Mouse (Mus musculus) cortical plate, adult 2 months (tissue): Measurements from ENCODE around the gene Insc. TPM values are rescaled to one million over a fixed set of nuclear protein-coding genes. Genes with fewer than 3 reads are reported as not detected.
A peak's percentile ranks its signal among the peaks of the same experiment; 100 is the strongest.
"Not testable (repeated sequence)": the region's sequence is repeated elsewhere in the genome, so short reads cannot be mapped to it uniquely, and the experiment has no call there.

Experiments
- H3K27ac ChIP-seq: fragments of 200-500 bp; 2 replicates; pipeline ENCODE4 v1.5.1; 2012; ENCODE audit warnings: low read length, control low read depth, inconsistent platforms; ENCODE audit not compliant: insufficient read depth
- H3K4me1 ChIP-seq: fragments of 200-500 bp; 2 replicates; pipeline ENCODE4 v1.6.1; 2011; ENCODE audit warnings: low read length; ENCODE audit not compliant: control insufficient read depth, insufficient read depth
- H3K4me3 ChIP-seq: fragments of 200-500 bp; 2 replicates; pipeline ENCODE4 v1.5.1; 2011; ENCODE audit warnings: mild to moderate bottlenecking, low read length, control low read depth; ENCODE audit not compliant: insufficient read depth
- CTCF ChIP-seq: fragments of 200-500 bp; IDR thresholded peaks from 2 replicates; pipeline ENCODE4 v1.5.1; 2011; ENCODE audit warnings: mild to moderate bottlenecking, control low read depth, low read length; ENCODE audit not compliant: insufficient read depth; ENCODE audit errors: extremely low read depth
- POLR2A ChIP-seq: fragments of 200-500 bp; IDR thresholded peaks from 2 replicates; pipeline ENCODE4 v1.6.1; 2011; ENCODE audit warnings: mild to moderate bottlenecking, low read length, control low read depth; ENCODE audit not compliant: insufficient read depth; ENCODE audit errors: extremely low read depth
- polyA plus RNA-seq: library from polyadenylated mRNA; depleted of rRNA; stranded (reverse); fragments of >200 nt; gene quantifications from 2 replicates; pipeline ENCODE4 v1.2.3, GENCODE M21; 2012; rRNA removed

The Insc gene
- 6.0 and 9.1 TPM in 2 replicates for polyA plus RNA-seq

GRCm38 (mm10) chr7:114743022-114743780 is at the start of gene Insc:
Insc (plus strand) TSS chr7:114743694.
- H3K4me1 ChIP-seq = no peaks in the 10 kb centered on the region
- no peak within 1 kb of the TSS for H3K4me3 ChIP-seq
- no peak for TF ChIP-seq POLR2A
- TF ChIP-seq CTCF = no peak
- H3K27ac ChIP-seq = peak within 1 kb of the TSS; percentile 21; the same call in 1 of the 2 replicates

- H3K4me3 ChIP-seq = no peak overlapping the region
- TF ChIP-seq CTCF = no peak
- no peak for TF ChIP-seq POLR2A
Measured at GRCm38 (mm10) chr7:114700871-114701270, 42.6 kb upstream of the Insc start.

GRCm38 (mm10) chr7:114706716-114707115 is 36.8 kb upstream of the Insc start:
- TF ChIP-seq CTCF (no peak), POLR2A (no peak)
- Histone ChIP-seq H3K4me3 (no peak overlapping the region), H3K27ac (no peak overlapping the region), H3K4me1 (no peaks in the 10 kb centered on the region)

More at GRCm38 (mm10) chr7:114700871-114701270, 42.6 kb upstream of the Insc start:
- no peaks in the 10 kb centered on the region for H3K4me1 ChIP-seq
- H3K27ac ChIP-seq = no peak overlapping the region

GRCm38 (mm10) chr7:114707398-114707797 is 36.1 kb upstream of the Insc start:
- TF ChIP-seq POLR2A = no peak
- TF ChIP-seq CTCF = no peak
- no peaks in the 10 kb centered on the region for H3K4me1 ChIP-seq
- H3K4me3 ChIP-seq = no peak overlapping the region
- no peak overlapping the region for H3K27ac ChIP-seq

DNA sequence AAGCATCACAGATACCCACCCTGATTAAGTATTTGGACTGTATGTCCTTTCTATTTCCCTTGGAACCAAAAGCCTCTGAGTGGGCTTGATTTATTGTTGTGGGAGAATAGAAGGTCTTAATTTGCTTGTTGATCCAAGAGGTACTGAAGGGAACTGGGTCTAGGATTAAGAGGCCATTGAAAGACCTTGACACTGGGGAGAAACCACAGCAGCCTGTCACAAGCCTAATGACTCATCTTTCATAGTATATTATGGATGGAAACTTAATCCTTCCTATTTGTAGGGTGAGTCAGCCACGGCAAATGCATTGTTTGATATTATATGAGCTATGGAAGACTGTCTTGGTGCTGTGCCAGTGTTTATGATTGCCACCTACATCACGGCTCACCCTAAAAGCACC is 33.1 kb upstream of the Insc start:
- no peak overlapping the region for H3K27ac ChIP-seq
- no peak for TF ChIP-seq POLR2A
- TF ChIP-seq CTCF = no peak
- no peak overlapping the region for H3K4me3 ChIP-seq
- no peaks in the 10 kb centered on the region for H3K4me1 ChIP-seq

DNA sequence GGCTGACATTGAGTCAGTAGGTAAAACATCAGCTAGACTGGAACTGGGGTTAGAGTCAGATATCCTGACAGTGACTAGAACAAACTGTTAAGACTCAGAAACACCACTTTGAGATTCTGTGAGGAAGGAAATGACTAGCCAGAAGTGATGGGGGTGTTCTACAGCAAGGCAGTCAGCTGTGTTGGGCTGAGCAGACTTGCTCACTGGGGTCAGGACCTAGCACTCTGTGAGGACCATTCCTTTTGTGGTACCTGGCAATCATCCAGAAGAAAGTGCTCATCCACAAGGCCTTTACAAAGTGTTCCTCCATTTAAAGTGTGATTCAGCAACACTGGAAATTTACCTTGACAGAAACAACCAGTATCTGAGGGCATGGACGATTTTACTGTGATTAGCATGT is 31.0 kb upstream of the Insc start:
- Histone ChIP-seq H3K4me3 (no peak overlapping the region), H3K27ac (no peak overlapping the region), H3K4me1 (no peaks in the 10 kb centered on the region)
- no peak for TF ChIP-seq POLR2A
- TF ChIP-seq CTCF = no peak

DNA sequence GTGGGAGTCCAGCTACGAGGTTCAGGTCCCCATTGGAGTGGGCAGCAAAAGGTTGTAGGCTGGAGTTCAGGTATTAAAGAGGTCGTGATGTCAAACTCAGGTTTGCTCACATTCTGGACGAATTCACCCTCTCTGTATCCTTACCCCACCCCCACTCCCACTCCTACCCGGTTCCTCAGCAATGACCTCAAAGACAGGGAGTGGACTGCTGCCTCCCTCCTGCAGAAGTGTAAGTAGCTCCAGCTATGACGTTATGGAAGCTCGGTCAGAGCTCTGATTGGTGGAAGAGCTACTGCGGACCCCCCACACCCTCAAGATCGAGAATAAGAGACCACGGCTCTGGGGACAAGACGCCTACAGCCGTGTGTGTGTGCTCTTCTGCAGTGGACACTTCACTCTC is 25.2 kb upstream of the Insc start, which contains the start of gene Calcb:
Gene Calcb (plus strand): TSS at position 344 of the 400 bp plus-strand sequence.
- H3K27ac ChIP-seq = no peak within 1 kb of the TSS
- H3K4me3 ChIP-seq = no peak within 1 kb of the TSS
- TF ChIP-seq POLR2A (no peak), CTCF (no peak)
- H3K4me1 ChIP-seq = no peaks in the 10 kb centered on the region; the same call in 1 of the 2 replicates

- no peak overlapping the region for H3K4me3 ChIP-seq
- TF ChIP-seq POLR2A (no peak), CTCF (peak; percentile 40)
- no peak overlapping the region for H3K27ac ChIP-seq
- H3K4me1 ChIP-seq = no peaks in the 10 kb centered on the region; the same call in 1 of the 2 replicates
Measured at GRCm38 (mm10) chr7:114719381-114720131, 23.9 kb upstream of the Insc start.

DNA sequence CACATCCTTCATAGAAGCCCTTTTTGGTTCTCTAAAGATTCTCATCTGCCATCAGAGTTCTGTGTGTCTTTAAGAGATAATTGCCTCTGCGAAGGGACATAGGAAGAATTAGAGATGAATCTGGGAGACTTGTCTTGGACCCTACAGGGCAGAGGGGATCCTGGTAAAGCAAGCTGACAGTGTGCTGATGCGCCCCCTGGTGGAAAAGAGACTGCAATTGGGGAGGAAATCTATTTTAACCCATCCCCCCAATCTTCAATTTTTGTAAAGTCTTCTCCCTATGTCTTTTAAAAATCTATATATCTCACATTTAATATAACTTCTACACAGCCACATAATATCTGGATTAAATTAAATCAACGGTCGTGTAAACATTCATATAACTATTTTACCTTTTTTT is 13.8 kb upstream of the Insc start:
- not testable (repeated sequence) for H3K27ac ChIP-seq, H3K4me1 ChIP-seq, H3K4me3 ChIP-seq

- TF ChIP-seq POLR2A (no peak), CTCF (no peak)
- Histone ChIP-seq H3K4me3 (no peak overlapping the region), H3K27ac (no peak overlapping the region), H3K4me1 (no peaks in the 10 kb centered on the region)
Measured at GRCm38 (mm10) chr7:114731175-114731574, 12.3 kb upstream of the Insc start.
